Mouse (Mus musculus): Measurements from ENCODE around the gene Bmp2k. TPM values are rescaled to one million over a fixed set of nuclear protein-coding genes. Genes with fewer than 3 reads are reported as not detected.

The Bmp2k gene
- total RNA-seq (2023) = 27.0 TPM

GRCm38 (mm10) chr5:96997310-96997801, at the start of gene Bmp2k:
Bmp2k (plus strand) TSS chr5:96997689.

GRCm38 (mm10) chr5:97111207-97111910, 113.9 kb downstream of the Bmp2k start, which contains the start of gene Paqr3:
Paqr3 (minus strand) TSS chr5:97111596.

Other genes starting within 250 kb of the Bmp2k start
- gene Anxa3, start 204.3 kb upstream of the Bmp2k start, total RNA-seq (2023) = 1.1 TPM
- 8.3 TPM for gene Paqr3, start 113.9 kb downstream of the Bmp2k start, total RNA-seq (2023)

Data from CD8-positive naive resting alpha-beta T cell, adult 57 days (primary cell).